Mouse (Mus musculus) embryonic fibroblast, embryonic 13.5 days (primary cell): Measurements from ENCODE around the gene 6030408B16Rik.

Experiments used
- CTCF ChIP-seq: IDR thresholded peaks from 2 replicates; pipeline ENCODE4 v1.5.1; 2011; ENCODE audit warnings: mild to moderate bottlenecking, control low read depth, low read length, moderate library complexity, borderline replicate concordance; ENCODE audit not compliant: insufficient read depth
- POLR2A ChIP-seq: IDR thresholded peaks from 2 replicates; pipeline ENCODE4 v1.6.1; 2011; ENCODE audit warnings: low read depth, mild to moderate bottlenecking, control low read depth, low read length, moderate library complexity

GRCm38 (mm10) chr15:101293025-101293621, at the start of gene 6030408B16Rik:
- TF ChIP-seq CTCF (no peak), POLR2A (no peak)
